Mouse (Mus musculus) CH12F3 (cell line): ENCODE measurements at regions not wholly inside any gene's neighbourhood (a gene's known extent, or its start where the extent isn't known, plus 50 kb on each side); places are given as distances from the start of the nearest gene placed in this dataset.
"Not testable (repeated sequence)": the region's sequence is repeated elsewhere in the genome, so short reads cannot be mapped to it uniquely, and the experiment has no call there.

ENCODE experiments used
- in situ Hi-C: fragments of 300-500 bp; cut with MboI; formaldehyde crosslinking; loops from 2 replicates; pipeline ENCODE4 v1.14.3; 2020; ENCODE audit warnings: low sequenced_read_pairs

- in situ Hi-C loops, result no loop called here
These were observed 208.2 kb downstream of the Pten start for GRCm38 (mm10) chr19:32965488-32965887.

DNA sequence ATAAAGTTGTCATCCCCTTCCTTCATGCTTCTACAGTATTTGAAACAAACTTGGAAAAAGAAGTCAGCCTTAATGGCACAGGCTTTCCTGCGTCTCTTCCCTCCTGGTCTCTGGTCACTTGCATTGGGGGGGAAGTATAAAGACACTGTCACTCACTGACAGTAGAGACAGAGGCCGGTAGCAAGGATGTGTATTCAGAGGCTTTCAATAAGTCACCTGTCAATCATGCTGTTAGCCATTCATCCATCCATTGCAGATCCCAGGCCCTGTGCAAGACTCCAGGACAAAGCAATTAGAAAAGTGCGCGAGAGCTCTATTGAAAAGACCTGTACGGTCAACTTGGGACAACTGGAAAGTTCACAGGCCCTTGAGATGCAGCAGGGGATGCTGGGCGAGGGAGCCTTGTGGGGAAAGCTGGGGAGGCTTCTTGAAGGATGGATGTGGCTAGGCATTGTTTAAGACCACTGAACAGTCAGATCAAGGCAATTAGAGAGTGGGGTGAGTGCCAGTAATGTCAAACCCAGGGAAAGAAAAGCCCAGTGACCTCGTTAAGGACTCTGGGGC, 212.0 kb downstream of the Pten start:
- in situ Hi-C loops, result no loop called here

DNA sequence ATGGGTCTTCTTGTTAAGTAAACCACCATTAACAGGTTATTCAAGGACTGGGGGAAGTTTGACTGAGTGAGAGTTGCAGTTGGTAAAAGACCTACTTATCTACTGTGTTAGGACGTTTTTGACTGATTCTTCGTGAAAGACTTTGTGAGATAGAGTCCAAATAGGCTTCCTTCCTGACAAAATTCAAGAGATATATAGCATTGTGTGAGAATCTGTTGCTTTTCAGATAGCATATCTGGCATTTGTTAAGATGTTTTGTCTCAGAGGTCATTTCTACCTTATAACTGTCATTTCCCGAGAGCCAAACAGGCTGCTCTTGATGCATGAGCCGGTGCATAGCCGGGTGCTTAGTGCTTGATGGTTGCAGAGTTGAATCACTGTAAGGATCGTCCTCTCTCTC, 214.8 kb downstream of the Pten start:
- in situ Hi-C loops, result no loop called here

DNA sequence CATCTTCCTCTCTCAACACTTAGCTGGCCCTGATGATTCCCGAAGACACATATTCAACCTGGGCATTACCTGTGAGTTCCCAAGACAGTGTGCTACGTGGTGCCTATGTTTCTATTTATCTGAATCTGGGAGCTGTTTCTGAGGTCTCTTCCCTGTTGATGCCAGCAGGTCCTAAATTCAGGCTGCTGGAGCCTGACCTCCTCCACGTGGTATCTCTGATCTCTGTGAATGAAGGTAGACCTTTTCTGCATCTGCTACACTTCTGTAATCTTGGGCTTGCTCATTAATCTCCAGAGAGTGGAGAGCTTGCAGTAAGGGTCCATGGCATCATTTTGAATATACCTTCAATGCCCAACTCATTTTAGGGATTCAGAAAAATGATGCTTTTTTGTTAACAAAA, 215.8 kb downstream of the Pten start:
- in situ Hi-C loops, result no loop called here

- in situ Hi-C loops, result no loop called here
These were observed 217.5 kb downstream of the Pten start for GRCm38 (mm10) chr19:32974778-32975240.

DNA sequence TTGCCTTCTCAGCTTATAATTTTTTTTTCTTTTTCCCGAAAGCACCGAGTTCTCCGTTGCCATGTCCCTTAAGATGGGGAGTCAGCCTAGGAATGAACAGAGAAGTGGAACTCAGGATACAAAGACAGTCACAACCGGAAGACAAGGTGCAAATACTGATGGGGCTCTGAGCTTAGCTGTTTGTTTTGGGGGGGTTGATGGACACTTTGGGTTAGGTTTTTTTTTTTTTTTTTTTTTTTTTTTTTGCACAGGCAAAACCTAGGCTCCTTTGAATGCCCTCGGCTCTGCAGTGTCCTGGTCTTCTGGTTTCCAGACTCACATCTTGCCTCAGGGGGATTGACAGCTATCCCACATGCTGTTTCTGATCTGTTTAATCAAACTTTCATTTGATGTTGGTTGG, 218.0 kb downstream of the Pten start:
- in situ Hi-C loops, result no loop called here

DNA sequence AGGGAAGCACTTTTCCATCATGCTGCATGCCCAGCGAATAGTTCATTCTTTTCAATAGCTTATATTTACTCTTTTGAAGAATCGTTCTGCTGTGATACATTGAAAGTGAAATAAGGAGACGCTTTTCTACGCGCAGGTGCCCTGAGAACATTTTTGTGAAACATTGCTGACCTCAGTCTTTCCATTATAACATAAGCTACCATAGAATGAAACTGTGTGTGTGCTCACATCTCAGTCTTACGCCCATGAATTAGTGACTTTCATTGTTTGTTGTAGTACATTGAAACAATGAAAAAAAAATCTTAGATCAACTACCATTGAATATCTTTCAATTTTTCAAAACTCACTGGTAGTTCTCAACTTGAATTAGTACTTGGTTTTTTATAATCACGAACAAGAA, 219.2 kb downstream of the Pten start:
- in situ Hi-C loops, result no loop called here

GRCm38 (mm10) chr19:32978037-32978745, 220.9 kb downstream of the Pten start:
- in situ Hi-C loops, result no loop called here

- in situ Hi-C loops, result no loop called here
These were observed 222.8 kb downstream of the Pten start for GRCm38 (mm10) chr19:32980142-32980541.

GRCm38 (mm10) chr19:32988713-32989112, 231.4 kb downstream of the Pten start:
- in situ Hi-C loops, result no loop called here

GRCm38 (mm10) chr19:32989346-32989745, 232.0 kb downstream of the Pten start:
- in situ Hi-C loops, result no loop called here

DNA sequence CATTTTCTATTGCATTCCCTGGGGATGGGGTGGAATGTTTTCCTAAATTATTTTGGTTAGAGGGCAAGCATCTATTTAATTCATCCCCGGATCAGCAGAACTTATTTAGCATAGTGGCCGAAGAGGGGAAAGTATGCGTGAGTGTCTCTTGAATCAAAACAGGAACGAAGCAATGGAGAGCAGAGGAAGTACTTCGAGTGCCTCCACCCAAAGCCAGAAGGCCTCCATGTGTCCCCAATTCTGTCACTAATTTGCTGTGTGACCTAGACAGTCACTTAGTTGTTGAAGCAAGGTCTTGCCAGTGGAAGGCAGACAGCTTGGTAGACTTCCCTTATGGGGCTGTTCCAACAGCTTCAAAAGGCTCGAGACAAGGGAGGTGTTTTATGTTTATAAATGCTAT, 233.3 kb downstream of the Pten start:
- in situ Hi-C loops, result no loop called here

DNA sequence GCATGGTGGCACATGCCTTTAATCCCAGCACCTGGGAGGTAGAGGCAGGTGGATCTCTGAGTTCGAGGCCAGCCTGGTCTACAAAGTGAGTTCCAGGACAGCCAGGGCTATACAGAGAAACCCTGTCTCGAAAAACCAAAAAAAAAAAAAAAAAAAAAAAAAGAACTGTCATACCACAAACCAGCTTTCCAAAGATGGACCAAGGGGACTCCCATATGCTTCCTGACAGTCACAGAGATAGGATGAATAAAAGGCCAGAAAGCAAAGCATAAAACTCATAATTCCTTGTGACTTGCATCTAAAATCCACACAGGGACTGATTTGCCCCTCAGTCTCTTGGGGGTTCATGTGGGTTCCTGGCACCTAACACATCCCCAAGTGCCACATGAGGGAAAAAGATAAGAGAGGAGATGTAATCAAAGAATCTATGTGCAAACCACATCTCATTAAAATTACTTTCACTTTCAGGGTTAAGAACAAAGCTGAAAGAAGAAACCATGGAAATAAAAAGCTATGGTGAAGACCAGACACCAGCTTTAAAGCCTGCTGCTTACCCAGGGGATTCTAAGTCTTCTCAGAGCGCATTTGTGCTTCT, 241.4 kb downstream of the Pten start:
- in situ Hi-C loops, result no loop called here

GRCm38 (mm10) chr19:33007582-33007981, 250.3 kb downstream of the Pten start:
- in situ Hi-C loops, result no loop called here

GRCm38 (mm10) chr19:33008076-33008475, 250.8 kb downstream of the Pten start:
- in situ Hi-C loops, result no loop called here

GRCm38 (mm10) chr19:33008794-33009193, 251.5 kb downstream of the Pten start:
- in situ Hi-C loops, result no loop called here

- in situ Hi-C loops, result no loop called here
These were observed 253.7 kb downstream of the Pten start for GRCm38 (mm10) chr19:33010886-33011446.

GRCm38 (mm10) chr19:33014879-33015278, 257.6 kb downstream of the Pten start:
- in situ Hi-C loops, result not testable (repeated sequence)

- in situ Hi-C loops, result no loop called here
These were observed 263.9 kb downstream of the Pten start for GRCm38 (mm10) chr19:33021161-33021560.

DNA sequence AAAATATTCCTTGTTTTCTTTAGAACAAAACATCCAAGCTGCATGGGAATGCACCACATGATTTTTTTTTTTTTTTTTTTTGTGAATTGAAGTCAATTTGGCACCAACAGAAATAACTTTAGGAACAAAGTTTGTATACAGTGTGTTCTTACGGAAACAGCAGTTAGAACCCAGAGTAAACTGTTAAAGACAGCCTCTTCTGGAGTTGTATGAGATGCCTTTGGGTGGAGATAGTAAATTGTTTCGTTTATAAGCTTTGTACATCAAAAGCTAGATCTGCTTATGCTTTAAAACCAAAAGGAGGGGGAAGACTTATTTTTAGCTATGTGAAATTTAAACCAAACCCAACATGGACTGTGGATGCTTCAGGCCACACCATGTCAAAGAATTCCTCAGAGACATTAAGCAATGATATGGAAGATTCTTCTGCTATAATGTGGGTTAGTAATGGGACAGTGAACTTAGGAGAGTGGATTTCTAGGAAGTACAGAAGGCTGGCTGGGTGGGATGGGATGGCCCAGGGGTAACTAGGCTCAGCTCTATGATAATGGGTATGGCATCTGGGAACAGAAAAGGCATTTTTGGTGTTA, 265.6 kb downstream of the Pten start:
- in situ Hi-C loops, result no loop called here

GRCm38 (mm10) chr19:33029688-33030444, 272.6 kb downstream of the Pten start:
- in situ Hi-C loops, result no loop called here
